Mouse (Mus musculus) urinary bladder, postnatal 4 days (tissue): Measurements from ENCODE around the gene Nsdhl.

Source experiments
- DNase-seq, 2 experiments: peaks; one replicate each; pipeline ENCODE4 v3.0.0; 2021 to 2022; ENCODE audit warnings: low spot score in 2 of 2

Gene Nsdhl

DNA sequence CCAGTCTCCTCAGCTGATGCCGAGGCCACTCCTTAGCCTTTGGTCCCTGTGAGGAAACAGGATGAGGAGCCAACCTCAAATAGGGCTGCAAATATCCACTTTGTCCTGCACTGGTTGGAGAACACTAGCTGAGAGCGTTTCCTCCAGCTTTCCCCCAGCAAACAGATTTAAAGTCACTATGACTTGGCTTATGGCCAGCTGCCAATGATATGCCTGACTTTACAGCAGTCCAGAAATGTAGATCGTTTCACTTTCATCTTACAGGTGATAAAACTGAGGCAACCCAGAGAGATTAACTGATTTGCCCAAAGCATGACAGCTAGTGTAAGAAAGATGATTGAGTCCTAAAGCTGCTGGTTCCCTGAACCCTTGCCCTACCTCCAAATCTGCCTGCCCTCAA is 77.2 kb downstream of the Nsdhl start:
- DNase-seq = peak in 1 of 2 experiments; percentile 20

DNA sequence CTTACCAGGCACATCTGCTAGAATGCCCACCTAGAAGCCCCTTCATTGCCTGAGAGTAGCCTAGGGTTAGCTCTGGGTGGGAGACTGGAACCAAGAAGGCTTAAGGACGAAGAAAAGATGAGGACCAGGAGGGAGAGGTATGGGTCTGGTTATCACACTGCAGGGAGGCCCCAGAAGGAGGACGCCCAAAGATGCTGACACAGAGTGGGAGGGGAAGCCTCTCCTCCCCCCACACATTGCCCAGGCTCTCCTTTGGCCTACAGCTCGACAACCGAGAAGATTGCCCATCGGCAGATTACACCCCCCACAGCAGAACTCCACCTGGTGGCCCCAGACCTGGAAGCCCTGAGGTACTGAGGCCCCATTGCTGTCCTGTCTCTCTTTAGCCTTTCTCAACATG is 84.8 kb downstream of the Nsdhl start:
- DNase-seq = no peak

DNA sequence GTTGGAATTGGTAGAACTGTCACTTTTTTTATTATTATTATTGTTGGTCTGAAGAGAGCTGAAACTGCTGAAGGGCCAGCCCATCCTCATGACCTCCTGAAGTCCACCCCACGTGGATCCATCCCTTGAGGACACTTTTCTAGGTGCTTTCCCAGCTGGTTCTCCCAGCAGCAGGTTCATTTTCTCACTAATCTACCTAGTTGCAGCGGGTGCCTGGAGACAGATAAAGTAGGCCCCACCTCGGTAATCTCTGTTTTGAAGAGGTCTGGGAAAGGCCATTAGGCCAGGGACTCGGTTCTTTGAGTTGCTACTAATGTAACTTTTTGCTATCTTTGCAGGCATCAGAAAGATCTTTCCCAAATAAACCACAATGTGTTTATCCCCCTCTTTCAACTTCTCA is 87.3 kb downstream of the Nsdhl start:
- DNase-seq = no peak

DNA sequence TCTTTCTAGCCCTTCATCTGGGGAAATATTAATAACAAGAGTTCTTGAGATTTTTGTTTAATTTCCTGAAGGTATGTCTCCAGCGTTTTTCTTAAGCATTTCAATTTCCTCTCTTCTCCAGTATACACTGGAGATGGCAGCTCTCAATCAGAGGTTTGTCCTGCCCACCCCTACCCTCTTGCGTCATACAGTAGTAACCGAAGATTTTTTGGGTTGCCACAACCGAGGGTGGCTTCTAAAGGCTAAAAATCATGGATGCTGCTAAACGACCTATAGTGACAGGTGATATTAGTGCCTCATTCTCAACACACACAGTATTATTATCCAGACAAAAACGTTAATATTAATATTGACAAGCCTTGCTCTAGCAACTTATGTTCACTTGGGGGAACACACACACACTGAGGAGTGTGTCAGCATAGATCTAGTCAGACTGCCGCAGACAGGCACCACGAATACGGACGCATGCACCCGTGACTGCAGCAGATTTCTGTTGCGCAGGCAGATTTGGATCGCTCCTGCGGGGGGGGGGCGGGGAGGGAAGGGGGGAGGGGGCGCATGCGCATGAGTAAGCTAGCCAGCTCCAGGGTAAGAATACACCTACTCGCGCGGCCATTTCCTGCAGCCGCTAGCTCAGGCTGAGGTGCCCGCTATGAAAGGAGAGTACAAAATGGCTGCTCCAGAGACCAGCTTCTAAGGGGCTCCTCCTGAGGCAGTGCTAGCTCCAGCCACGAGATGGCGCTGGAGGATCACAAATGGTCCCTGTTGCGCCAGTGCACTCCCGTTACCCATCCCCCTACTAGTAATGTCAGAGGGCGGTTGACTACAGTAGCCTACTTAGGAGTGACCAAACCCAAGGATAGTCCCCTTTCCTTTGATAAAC is 89.5 kb downstream of the Nsdhl start:
- peak; percentile 84 to 91 for DNase-seq
